Mouse (Mus musculus) G1E (cell line): ENCODE measurements at regions not wholly inside any gene's neighbourhood (a gene's known extent, or its start where the extent isn't known, plus 50 kb on each side); places are given as distances from the start of the nearest gene placed in this dataset.

Source experiments
- CTCF ChIP-seq: IDR thresholded peaks from 2 replicates; pipeline ENCODE4 v1.5.1; 2012; ENCODE audit warnings: low read depth, low read length, inconsistent platforms, mixed read lengths
- GATA1 ChIP-seq: IDR thresholded peaks from 2 replicates; pipeline ENCODE4 v1.6.1; 2012; ENCODE audit warnings: borderline replicate concordance, low read length, inconsistent platforms, mixed read lengths
- POLR2AphosphoS5 ChIP-seq: IDR thresholded peaks from 2 replicates; pipeline ENCODE4 v1.6.1; 2012; ENCODE audit warnings: low read depth, low read length, inconsistent platforms; ENCODE audit not compliant: insufficient replicate concordance

GRCm38 (mm10) chr5:112136646-112137045 is 115.7 kb downstream of the Cryba4 start:
- TF ChIP-seq CTCF (no peak), GATA1 (no peak), POLR2AphosphoS5 (no peak)
